Mouse (Mus musculus) common myeloid progenitor, adult 5-6 weeks (primary cell): ENCODE results near the gene Galnt3. TPM values are rescaled to one million over a fixed set of nuclear protein-coding genes. Genes with fewer than 3 reads are reported as not detected.
A peak's percentile ranks its signal among the peaks of the same experiment; 100 is the strongest.

ENCODE experiments used
- ATAC-seq: replicated peaks from 2 replicates; pipeline ENCODE4 v1.8.0; 2016; ENCODE audit warnings: low read depth, mild to moderate bottlenecking, moderate TSS enrichment, inconsistent platforms; ENCODE audit not compliant: poor library complexity, severe bottlenecking
- total RNA-seq: library from RNA; stranded (forward); fragments of 200-1000, 187-1606 nt; gene quantifications from 2 replicates; pipeline ENCODE4 v1.2.3, GENCODE M21; 2017

Galnt3 gene
- total RNA-seq, 1 experiment from 2014 or later, result 3.7 TPM

DNA sequence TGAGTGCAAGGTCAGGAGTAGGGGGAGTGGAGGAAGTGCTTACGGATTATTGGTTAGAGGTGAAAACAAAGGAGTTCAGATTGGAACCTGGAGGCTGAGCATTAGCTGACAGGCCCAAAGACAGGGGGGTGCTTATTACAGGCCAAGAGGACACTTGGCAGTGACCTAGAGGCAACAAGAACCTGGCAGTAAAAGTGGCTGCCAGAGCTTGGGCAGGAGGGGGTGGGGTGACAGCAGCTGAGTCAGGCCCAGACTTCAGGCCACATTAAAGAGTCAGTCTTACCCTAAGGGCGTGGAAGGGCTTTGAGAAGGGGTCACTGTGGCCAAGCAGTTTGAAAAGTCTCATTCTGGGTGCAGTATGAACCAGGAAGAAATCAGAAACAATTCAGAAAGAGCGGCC, 7.1 kb downstream of the Galnt3 start:
- no peak for ATAC-seq

DNA sequence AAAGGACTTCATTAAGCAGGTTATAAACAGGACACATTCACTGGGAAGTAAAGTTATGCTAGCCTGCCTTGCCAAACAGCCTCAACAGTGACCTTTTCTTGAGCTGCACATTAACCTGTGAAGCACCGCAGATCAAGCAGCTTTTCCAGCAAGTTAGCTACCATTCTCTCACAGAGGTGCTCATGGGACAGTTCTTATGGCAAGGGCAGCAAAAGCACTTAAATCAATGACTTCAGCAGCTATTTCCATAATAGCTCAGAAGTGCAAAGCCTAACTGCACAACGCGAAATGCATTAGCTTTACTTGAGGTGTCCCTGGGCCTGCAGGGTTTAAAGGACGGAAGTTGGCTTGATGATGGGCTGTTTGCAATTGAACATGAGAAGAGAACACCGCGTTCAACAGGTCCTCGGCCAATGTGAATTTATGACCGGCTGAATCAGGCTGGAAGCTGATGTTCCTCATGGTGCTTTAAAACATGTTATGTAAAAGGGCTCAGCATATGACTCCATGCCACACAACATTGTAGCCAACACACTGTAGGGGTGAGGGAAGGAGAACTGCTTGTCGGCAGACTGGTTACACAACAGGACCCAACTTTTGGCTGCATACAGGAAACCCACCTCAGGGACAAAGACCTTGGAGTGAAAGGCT, 16.8 kb downstream of the Galnt3 start:
- ATAC-seq, result no peak

- no peak for ATAC-seq
These were observed 20.9 kb downstream of the Galnt3 start for GRCm38 (mm10) chr2:66103740-66104436.

- no peak for ATAC-seq
These were observed 23.0 kb downstream of the Galnt3 start for GRCm38 (mm10) chr2:66101686-66102304.

- 0 out of 2 replicates have a peak, but pooled peaks have one; percentile 36 for ATAC-seq
These were observed 24.0 kb downstream of the Galnt3 start for GRCm38 (mm10) chr2:66100671-66101351.

DNA sequence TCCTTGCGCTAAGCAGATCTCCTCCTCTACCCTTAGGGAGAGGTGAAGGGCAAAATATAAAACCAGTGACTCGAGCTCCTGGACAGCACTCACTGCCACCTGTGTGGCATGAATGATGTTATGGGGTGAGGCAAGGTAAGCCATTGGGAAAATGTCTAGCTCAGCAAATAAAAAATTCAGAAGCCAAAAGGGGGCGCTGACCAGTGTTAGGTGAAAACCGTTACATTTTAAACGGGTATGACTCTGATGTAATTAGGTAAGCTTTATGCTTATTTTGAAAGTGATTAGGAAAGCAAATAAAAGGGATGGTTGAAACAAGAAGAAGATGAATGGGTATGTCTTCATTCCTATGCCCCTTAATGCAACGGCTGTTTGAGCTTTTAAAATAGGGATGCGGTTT, 24.6 kb downstream of the Galnt3 start:
- no peak for ATAC-seq

DNA sequence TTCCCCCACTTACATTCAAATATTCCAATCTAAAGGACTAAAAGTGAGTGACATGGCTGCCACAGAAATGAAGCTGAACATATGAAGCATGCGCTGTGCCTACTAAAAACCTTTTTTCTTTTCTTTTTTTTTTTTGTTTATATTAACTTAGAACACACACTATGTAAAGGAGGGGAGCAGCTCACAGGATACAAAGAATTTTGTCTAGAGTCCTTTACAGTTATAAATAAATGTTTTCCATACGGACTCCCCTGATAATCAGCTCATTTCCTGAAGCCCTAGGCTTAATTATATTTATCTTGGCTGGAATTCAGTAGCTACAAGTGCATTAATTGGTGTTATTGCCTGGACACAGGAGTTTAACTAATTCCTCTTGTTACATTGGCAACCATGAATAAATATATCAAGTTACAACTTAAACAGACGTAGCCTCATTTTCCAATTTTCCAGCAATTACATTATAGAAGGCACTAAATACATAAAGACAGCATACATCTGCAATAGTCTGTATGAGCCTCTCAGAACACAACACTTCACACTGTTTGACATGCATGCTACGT, 30.1 kb downstream of the Galnt3 start:
- no peak for ATAC-seq

- ATAC-seq, result no peak
These were observed 33.5 kb downstream of the Galnt3 start for GRCm38 (mm10) chr2:66091296-66091695.

DNA sequence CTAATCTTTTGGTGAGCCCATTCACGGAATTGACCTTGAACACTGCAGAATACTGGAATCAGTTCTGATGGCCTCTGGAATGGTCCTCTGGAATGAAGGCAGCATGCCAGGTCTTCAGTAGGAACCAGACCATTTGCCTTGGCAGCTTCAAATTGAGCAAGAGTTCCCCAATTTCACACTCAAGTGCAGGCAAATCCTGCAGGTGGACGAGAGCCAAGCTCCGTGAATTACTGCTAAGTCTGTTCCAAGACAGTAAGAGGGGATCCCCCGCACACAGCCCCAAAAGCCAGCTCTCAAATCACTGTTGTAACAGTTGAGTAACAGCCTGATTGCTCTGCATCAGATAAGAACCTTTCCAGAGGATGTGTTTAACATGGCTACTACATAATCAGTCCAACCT, 42.9 kb downstream of the Galnt3 start:
- ATAC-seq, result no peak

DNA sequence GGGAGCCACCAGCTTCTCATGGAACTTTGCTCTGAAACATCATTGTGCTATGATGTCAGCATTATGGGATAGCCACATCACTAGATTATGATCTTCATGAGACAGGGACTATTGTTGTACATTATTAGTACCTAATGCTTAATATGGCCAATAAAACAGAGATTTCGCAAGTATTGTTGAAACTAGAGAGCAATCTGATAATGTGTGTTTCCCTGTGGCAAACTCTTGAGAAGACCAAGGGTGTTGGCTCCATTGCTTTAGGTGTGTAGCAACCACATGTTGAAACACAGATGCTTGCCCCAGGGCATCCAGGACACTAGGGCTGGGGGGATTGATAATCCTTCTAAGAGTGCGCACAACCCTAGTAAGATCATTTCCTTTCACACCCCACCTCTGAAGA, 44.1 kb downstream of the Galnt3 start:
- no peak for ATAC-seq

DNA sequence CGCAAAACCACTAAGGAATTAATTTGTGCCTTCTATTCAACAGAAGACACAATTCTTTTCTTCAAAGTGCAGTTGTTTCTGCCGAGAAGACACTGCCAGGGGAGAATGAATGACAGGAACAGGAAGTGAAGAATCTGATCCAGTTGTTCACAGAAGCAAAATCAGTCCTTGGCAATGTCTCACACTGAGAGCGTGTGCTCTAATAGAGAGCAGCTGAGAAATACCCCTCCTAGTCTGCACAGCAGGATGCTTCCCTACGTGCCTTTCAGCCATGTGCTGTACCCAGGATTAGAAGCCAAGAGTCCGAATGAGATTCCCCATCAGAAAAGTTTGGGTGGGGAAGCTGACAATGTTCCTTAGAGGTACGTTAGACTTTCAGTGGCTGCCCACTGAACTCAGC, 55.3 kb downstream of the Galnt3 start:
- no peak for ATAC-seq

DNA sequence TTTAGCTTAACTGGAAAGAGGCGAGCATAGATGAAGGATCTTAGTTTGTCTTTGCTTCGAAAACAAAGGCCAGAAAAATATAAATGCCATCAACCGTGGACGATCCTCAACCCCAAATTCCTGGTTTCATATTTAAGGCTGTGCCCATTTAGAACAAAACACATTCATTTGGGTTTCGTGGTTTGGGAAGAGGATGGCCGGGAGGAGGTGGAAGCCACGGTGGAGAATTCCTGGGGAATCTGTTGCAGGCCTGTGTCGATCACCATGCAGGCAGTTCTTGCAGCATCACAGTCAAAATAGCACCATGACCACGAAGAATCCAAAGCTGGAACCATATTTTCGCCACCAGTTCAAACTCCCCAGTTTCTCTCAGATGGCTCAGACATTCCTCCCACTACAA, 61.5 kb downstream of the Galnt3 start:
- no peak for ATAC-seq

DNA sequence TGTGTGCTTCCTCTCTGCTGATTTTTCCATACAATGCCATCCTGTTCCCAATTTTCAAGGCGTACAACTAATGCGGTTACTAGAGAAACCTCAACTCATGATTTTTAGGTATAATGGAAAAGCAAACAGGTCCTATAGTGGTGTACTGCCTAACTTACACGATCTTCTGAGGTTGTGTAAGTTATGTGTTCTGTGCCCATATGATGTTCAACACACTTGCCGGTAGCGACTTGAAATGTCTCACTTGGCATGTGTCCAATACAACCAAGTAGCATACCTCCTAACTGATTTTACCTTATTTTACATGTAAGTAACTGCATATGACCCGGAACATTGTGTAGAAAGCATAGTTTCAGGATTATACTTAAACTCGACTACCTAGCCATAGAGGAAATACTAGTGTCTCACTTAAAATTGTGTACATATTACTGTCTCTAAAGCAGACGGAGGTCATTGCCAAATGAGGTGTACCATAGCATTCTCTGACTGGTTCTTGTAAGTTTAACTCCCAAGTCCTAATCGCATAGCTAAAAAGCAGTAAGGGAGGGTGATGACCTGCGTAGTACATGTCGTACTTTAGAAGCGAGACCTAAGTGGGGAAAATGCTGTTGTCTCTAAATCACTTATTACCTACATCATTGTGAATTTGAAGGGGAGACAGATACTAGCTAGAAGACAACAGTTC, 80.2 kb downstream of the Galnt3 start:
- peak; percentile 72 for ATAC-seq

GRCm38 (mm10) chr2:66043441-66044404, 81.1 kb downstream of the Galnt3 start:
- ATAC-seq, result peak; percentile 37

DNA sequence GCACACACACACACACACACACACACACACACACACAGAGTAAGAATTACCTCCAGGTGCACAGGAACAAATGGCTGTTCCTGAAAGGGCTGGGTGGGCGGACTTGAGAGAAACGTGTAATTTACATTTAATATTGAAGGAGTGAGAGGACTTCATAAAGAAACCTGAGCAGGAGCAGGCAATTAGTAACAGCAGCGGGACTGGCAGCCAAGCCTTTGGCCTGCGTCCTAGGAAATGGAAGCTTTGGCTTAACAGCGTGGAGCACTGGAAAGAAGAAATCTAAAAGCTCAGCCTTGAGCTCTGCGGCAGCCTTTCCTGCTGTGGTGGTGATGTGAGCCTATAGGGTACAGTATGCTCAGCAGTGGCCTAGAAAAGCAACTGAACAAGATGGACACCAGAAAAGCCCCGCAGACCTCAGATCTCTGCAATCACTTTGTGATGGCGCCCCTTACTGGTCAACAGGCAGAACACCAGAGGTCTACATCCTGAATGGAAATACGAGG, 82.8 kb downstream of the Galnt3 start:
- ATAC-seq, result peak; percentile 60; the same call in 1 of the 2 replicates

DNA sequence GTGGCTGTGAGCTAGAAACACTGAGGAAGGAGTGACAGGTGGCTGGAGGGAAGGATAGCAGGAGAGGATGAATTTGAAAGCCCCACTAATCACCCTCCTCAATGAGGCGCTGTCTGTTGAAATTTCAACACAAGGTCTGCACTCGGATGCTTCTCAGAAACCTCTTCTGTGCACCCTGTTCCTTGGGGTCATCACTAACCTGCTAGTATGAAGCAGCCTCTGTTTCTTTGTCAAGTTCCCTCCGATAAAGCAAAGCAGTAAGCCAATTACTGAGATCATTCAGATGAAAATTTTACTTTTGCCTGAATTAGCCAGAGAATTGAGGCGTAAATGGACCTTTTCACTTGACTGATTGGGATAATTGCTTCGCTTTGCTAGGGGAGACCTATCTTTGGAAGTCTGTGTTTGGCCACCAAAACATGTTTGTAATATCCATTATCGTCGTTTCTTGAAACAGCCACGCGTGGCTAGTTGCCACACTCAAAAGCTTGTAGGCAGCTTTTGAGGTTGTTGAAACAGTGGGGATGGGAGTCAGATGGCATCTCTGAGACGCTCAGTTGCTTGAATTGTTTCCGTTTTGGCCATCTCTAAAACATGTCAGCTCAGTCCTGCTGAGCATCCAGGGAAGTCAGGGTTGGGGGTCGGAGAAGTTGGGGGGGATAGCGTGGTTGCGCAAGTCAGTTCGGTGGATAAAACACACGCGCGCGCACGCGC, 83.4 kb downstream of the Galnt3 start:
- no peak for ATAC-seq

DNA sequence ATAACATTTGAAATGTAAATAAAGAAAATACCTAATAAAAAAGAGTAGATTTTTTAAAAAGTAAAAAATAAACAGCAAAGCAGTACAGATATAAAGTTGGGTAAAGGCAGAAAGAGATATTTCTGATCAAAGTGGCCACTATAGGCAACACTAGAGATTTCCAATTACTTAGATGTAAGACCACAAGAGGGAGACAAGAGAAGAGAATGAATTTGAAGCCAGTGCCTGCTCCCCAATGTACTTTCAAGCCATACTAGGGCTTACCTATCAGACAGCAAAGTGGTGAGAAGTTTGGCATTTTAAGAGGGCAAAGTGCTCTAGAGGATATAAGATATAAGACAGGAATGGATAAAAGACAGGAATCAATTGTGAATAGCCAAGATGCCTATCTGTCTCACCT, 84.2 kb downstream of the Galnt3 start:
- no peak for ATAC-seq
